Mouse (Mus musculus) neural tube, embryonic 14.5 days (tissue): ENCODE data around the gene Emc9. TPM values are rescaled to one million over a fixed set of nuclear protein-coding genes. Genes with fewer than 3 reads are reported as not detected.

Experiments
- ATAC-seq: fragments of 200-750 bp; cut with Nextera tagmentation; 2 replicates; pipeline ENCODE4 v1.8.0; 2017; ENCODE audit warnings: low read depth, mild to moderate bottlenecking, moderate TSS enrichment, moderate library complexity
- H3K27ac ChIP-seq: fragments of 300-500 bp; sonication (generic); 2 replicates; pipeline ENCODE4 v1.5.1; 2014; ENCODE audit warnings: low read depth, mild to moderate bottlenecking, control low read depth, low read length, moderate library complexity, mixed read lengths
- H3K27me3 ChIP-seq: fragments of 300-500 bp; sonication (generic); 2 replicates; pipeline ENCODE4 v1.6.1; 2014; ENCODE audit warnings: low read length; ENCODE audit not compliant: control insufficient read depth, insufficient read depth
- H3K36me3 ChIP-seq: fragments of 300-500 bp; sonication (generic); 2 replicates; pipeline ENCODE4 v1.6.1; 2014; ENCODE audit warnings: low read length, mixed read lengths; ENCODE audit not compliant: control insufficient read depth, insufficient read depth
- H3K4me1 ChIP-seq: fragments of 300-500 bp; sonication (generic); 2 replicates; pipeline ENCODE4 v1.6.1; 2014; ENCODE audit warnings: low read length; ENCODE audit not compliant: control insufficient read depth, insufficient read depth
- H3K4me2 ChIP-seq: fragments of 300-500 bp; sonication (generic); 2 replicates; pipeline ENCODE4 v1.6.1; 2014; ENCODE audit warnings: mild to moderate bottlenecking, low read depth, low read length, control low read depth
- H3K4me3 ChIP-seq: fragments of 300-500 bp; sonication (generic); 2 replicates; pipeline ENCODE4 v1.5.1; 2014; ENCODE audit warnings: low read depth, low read length, control low read depth, mixed read lengths
- H3K9ac ChIP-seq: fragments of 300-500 bp; sonication (generic); replicated peaks from 2 replicates; pipeline ENCODE4 v1.6.1; 2014; ENCODE audit warnings: low read depth, mild to moderate bottlenecking, control low read depth, low read length, mixed read lengths
- H3K9me3 ChIP-seq: fragments of 300-500 bp; sonication (generic); 2 replicates; pipeline ENCODE4 v1.6.1; 2016; ENCODE audit warnings: low read length; ENCODE audit not compliant: control insufficient read depth
- WGBS: fragments of 180-500 bp; shearing (Covaris S2); extraction: QIAGEN DNeasy Blood & Tissue Kit; methylation state at CpG from one replicate; pipeline ENCODE4 v1.1.7; 2014; 5-methylcytosine and 5-hydroxymethylcytosine counted together
- polyA plus RNA-seq: library from polyadenylated mRNA; unstranded; fragments of >200 nt; fragmentation: Nextera tagmentation; extraction: Ambion mirVana; gene quantifications from 2 replicates; pipeline ENCODE4 v1.2.1, GENCODE M21; 2014

Emc9 gene
- polyA plus RNA-seq, 1 experiment from 2014 or later, result 48.8 TPM

DNA sequence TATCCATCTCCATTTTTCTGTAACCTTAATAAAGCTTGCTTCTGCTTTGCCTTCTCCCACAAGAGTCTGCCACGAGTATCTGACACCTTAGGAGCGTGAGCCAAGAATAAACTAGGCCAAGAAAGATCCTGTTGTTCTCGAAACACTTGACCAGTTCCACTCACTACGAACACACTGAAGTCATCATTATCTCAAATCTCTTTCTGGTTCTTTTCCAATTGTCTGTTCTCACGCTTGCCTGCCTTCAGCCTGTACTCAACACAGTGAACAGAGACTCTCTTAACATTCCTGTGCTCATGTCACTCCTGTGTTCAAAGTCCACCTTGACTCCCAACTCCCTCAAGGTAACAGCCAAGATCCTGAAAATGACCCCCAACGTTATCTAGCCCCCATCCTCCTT, 28.2 kb upstream of the Emc9 start:
- H3K27me3 ChIP-seq, result no peaks in the 10 kb centered on the region
- no peaks in the 10 kb centered on the region for H3K4me1 ChIP-seq
- WGBS, result 80% methylated on average over 6 of the region's 6 CpGs
- no peak for ATAC-seq
- H3K4me3 ChIP-seq, result no peak overlapping the region
- H3K27ac ChIP-seq, result no peak overlapping the region
- H3K4me2 ChIP-seq, result no peak overlapping the region
- no peak overlapping the region for H3K9ac ChIP-seq
- no peaks in the 10 kb centered on the region for H3K9me3 ChIP-seq
- H3K36me3 ChIP-seq, result peaks cover 4% of the 10 kb centered on the region; the same call in 1 of the 2 replicates

GRCm38 (mm10) chr14:55608339-55608738, 23.2 kb upstream of the Emc9 start:
- H3K9ac ChIP-seq, result no peak overlapping the region
- H3K36me3 ChIP-seq, result peaks cover 19% of the 10 kb centered on the region
- no peaks in the 10 kb centered on the region for H3K4me1 ChIP-seq
- ATAC-seq, result no peak
- no peak overlapping the region for H3K27ac ChIP-seq
- no peak overlapping the region for H3K4me3 ChIP-seq
- H3K9me3 ChIP-seq, result no peaks in the 10 kb centered on the region
- no peak overlapping the region for H3K4me2 ChIP-seq
- no peaks in the 10 kb centered on the region for H3K27me3 ChIP-seq
- 97% methylated on average over 6 of the region's 6 CpGs for WGBS

DNA sequence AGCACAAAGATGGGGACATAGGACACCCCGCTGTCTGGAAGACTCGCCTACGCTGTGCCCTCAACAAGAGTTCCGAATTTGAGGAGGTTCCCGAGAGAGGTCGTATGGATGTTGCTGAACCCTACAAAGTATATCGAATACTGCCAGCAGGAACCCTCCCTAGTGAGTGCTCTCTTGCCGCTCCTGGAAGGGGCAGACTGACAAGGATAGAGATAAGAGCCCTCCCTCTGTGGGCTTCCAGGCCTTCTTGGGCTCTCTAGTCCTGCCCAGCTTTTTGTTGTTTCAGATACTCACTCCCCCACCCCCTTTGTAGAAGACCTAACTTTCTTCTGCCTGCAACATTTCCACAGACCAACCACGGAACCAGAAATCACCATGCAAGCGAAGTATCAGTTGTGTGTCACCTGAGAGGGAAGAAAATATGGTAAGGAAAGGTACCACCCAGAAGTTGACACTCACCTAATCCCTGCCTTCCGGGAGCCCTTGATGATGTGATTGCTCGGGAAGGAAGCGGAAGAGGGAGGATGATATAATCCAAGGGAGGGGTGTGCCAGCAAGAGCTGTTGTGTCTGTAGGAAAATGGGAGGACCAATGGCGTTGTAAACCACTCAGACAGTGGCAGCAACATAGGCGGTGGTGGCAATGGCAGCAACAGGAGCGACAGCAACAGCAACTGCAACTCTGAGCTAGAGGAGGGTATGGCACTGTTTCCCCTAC, 20.8 kb upstream of the Emc9 start:
- WGBS, result 94% methylated on average over 16 of the region's 16 CpGs
- Histone ChIP-seq H3K4me2 (no peak overlapping the region), H3K9me3 (no peaks in the 10 kb centered on the region), H3K36me3 (peaks cover 39% of the 10 kb centered on the region), H3K4me1 (no peaks in the 10 kb centered on the region), H3K27me3 (no peaks in the 10 kb centered on the region), H3K4me3 (no peak overlapping the region), H3K27ac (no peak overlapping the region), H3K9ac (no peak overlapping the region)
- ATAC-seq, result no peak

DNA sequence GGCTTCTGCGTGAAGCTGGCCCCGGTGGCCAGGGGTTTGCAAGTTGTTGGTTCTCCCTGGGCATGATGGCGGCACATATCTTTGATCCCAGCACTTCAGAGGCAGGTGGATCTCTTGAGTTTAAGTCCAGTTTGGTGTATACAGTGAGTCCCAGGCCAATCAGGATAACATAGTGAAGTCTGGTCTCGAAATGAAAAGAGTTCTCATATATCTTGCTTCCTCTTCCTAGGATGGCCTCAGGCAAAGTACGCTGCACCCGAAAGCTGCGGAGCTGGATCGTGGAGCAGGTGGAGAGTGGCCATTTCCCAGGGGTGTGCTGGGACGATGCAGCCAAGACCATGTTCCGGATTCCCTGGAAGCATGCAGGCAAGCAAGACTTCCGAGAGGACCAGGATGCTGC, 19.7 kb upstream of the Emc9 start:
- 88% methylated on average over 11 of the region's 11 CpGs for WGBS
- H3K27me3 ChIP-seq, result no peaks in the 10 kb centered on the region
- H3K4me2 ChIP-seq, result no peak overlapping the region
- no peak overlapping the region for H3K27ac ChIP-seq
- H3K9me3 ChIP-seq, result no peaks in the 10 kb centered on the region
- peaks cover 49% of the 10 kb centered on the region for H3K36me3 ChIP-seq
- H3K9ac ChIP-seq, result no peak overlapping the region
- no peak overlapping the region for H3K4me3 ChIP-seq
- no peak for ATAC-seq
- no peaks in the 10 kb centered on the region for H3K4me1 ChIP-seq

DNA sequence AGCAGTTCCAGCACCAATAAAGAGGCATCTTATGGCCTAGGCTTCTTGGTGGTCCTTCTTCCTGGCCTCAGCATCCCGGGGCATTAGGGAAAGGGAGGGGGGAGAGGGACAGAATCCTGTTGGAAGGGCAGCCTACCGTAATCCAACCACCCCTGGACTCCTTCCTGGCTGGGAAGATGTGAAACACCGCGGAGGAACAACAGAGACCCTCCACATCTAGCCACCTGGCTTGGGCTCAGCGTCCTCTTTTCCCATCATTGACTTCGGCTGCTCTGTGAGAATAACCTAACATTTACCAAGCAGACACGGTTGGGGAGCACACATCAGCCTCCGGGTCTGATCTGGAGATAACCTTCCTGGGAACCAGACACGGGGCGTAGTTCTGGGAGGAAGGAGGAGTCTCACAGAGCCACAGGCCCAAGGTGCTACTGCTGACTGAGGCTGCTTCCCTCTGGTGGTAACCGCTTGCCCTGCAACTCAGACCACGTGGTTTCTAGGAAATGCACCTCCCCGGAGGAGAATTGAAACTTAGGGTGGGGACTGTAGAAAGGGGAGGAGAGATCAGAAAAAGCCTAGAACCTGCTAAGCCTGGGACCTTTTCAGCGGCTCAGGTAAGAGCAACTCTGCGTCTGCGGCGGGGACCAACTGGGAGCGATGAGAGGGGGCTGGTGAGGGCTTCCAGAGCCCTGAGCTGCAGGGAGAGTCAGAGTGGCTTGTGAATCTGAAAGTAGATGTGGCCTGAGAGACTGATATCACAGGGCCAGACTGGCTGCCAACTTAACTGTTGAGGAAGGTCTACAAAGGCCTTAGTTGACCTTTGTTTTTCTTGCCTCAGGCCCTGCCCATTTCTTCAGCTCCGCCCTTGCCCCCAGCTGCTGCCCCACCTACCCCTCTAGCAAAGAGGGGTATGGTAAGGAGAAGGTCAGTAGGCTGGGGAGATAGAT, 18.8 kb upstream of the Emc9 start:
- Histone ChIP-seq H3K9me3 (no peaks in the 10 kb centered on the region), H3K4me2 (peak overlapping the region; percentile 23), H3K9ac (0 out of 2 replicates have a peak overlapping the region, but pooled peaks have one; percentile 48), H3K36me3 (peaks cover 59% of the 10 kb centered on the region), H3K4me1 (no peaks in the 10 kb centered on the region), H3K4me3 (no peak overlapping the region), H3K27ac (peak overlapping the region; percentile 34; the same call in 1 of the 2 replicates), H3K27me3 (no peaks in the 10 kb centered on the region)
- 22% methylated on average over 19 of the region's 19 CpGs for WGBS
- peak; percentile 87 for ATAC-seq

GRCm38 (mm10) chr14:55603271-55603632, 18.1 kb upstream of the Emc9 start, which contains the start of gene Irf9:
Irf9 (plus strand) TSS chr14:55603571.
- 0 out of 2 replicates have a peak within 1 kb of the TSS, but pooled peaks have one; percentile 48 for H3K9ac ChIP-seq
- no peaks in the 10 kb centered on the region for H3K27me3 ChIP-seq
- H3K27ac ChIP-seq, result peak within 1 kb of the TSS; percentile 34; the same call in 1 of the 2 replicates
- H3K4me3 ChIP-seq, result no peak within 1 kb of the TSS
- ATAC-seq, result no peak
- no peaks in the 10 kb centered on the region for H3K9me3 ChIP-seq
- no peaks in the 10 kb centered on the region for H3K4me1 ChIP-seq
- H3K36me3 ChIP-seq, result peaks cover 59% of the 10 kb centered on the region
- H3K4me2 ChIP-seq, result peak within 1 kb of the TSS; percentile 23
- WGBS, result 88% methylated on average over 7 of the region's 7 CpGs

DNA sequence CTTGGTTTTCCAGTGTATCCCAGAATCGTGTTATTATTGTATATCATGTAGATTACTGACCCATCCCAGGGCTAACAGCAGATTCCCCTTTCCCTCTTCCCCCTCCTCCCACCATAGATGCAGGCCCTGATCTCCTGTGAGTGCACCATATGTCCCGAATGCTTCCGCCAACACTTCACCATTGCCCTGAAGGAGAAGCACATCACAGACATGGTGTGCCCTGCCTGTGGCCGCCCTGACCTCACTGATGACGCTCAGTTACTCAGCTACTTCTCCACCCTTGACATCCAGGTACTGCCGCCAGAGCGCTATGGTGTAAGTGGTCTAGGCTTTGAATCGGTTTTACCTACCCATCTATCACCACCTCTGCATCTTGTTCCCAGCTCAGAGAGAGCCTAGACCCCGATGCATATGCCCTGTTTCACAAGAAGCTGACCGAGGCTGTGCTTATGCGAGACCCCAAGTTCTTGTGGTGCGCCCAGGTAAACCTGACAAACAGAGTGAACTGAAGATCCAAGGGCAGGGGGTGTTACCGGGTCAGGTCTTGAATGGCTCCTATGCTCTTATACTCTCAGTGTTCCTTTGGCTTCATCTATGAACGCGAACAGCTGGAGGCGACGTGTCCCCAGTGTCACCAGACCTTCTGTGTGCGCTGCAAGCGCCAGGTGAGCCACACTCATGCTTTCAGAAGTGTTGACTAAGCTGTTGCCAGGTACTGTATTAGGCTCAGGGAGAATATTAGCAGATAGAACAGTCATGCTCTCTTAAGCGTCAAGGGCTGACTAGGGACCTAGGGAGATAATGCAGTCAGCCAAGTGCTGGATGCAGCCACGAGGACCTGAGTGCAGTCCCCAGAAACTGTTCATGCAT, 13.7 kb upstream of the Emc9 start:
- no peaks in the 10 kb centered on the region for H3K4me1 ChIP-seq
- no peak overlapping the region for H3K27ac ChIP-seq
- no peaks in the 10 kb centered on the region for H3K9me3 ChIP-seq
- H3K4me3 ChIP-seq, result no peak overlapping the region
- H3K4me2 ChIP-seq, result no peak overlapping the region
- H3K9ac ChIP-seq, result no peak overlapping the region
- no peak for ATAC-seq
- WGBS, result 96% methylated on average over 21 of the region's 21 CpGs
- H3K36me3 ChIP-seq, result peaks cover 84% of the 10 kb centered on the region
- no peaks in the 10 kb centered on the region for H3K27me3 ChIP-seq

DNA sequence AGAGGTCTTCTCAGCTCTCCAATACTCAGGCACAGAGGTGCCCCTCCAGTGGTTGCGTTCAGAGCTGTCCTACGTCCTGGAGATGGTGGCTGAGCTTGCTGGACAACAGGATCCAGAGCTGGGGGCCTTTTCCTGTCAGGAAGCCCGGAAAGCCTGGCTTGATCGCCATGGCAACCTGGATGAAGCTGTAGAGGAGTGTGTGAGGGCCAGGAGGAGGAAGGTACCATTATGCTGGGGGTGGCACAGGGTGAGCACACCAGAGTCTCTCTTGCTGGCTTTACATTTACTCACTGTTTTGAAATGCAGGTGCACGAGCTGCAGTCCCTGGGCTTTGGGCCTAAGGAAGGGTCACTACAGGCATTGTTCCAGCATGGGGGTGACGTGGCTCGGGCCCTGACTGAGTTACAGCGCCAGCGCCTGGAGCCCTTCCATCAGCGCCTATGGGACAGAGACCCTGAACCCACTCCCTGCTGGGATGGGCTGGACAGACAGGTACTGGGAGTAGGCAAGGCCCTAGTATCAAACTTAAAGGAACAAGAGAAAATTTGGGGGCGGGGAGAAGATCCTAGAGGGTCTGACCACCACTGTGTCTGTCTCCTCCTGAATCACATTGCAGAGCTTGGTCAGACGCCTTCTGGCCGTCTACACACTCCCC, 11.1 kb upstream of the Emc9 start:
- Histone ChIP-seq H3K4me2 (no peak overlapping the region), H3K27ac (no peak overlapping the region), H3K4me3 (no peak overlapping the region), H3K9ac (no peak overlapping the region), H3K27me3 (no peaks in the 10 kb centered on the region), H3K4me1 (peaks cover 17% of the 10 kb centered on the region), H3K9me3 (no peaks in the 10 kb centered on the region), H3K36me3 (peaks cover 60% of the 10 kb centered on the region)
- 75% methylated on average over 13 of the region's 13 CpGs for WGBS
- no peak for ATAC-seq
